Mouse (Mus musculus) brown adipose tissue, adult 24 weeks (tissue): Measurements from ENCODE around the gene Lrp10. TPM values are rescaled to one million over a fixed set of nuclear protein-coding genes. Genes with fewer than 3 reads are reported as not detected.

Experiments used
- H3K27ac ChIP-seq: fragments of 200-500 bp; replicated peaks from 2 replicates; pipeline ENCODE4 v1.5.1; 2012; ENCODE audit warnings: low read depth, mild to moderate bottlenecking, low read length
- H3K4me1 ChIP-seq: fragments of 200-500 bp; 2 replicates; pipeline ENCODE4 v1.6.1; 2012; ENCODE audit warnings: low read length, mixed read lengths; ENCODE audit not compliant: control insufficient read depth, insufficient read depth, insufficient read length
- H3K4me3 ChIP-seq: fragments of 200-500 bp; 2 replicates; pipeline ENCODE4 v1.5.1; 2012; ENCODE audit warnings: low read depth, mild to moderate bottlenecking, low read length, moderate library complexity; ENCODE audit not compliant: insufficient read depth
- polyA plus RNA-seq: library from polyadenylated mRNA; stranded (reverse); fragments of >200 nt; gene quantifications from 2 replicates; pipeline ENCODE4 v1.2.4, GENCODE M21; 2012; ENCODE audit not compliant: missing spikeins, insufficient read depth, insufficient read length

The Lrp10 gene
- polyA plus RNA-seq, result 36.5 and 53.8 TPM in 2 replicates

GRCm38 (mm10) chr14:54463959-54464292, at the start of gene Lrp10:
Lrp10 (plus strand) TSS chr14:54464137.
- peak within 1 kb of the TSS; percentile 91 for H3K4me3 ChIP-seq
- peak within 1 kb of the TSS; percentile 77 for H3K27ac ChIP-seq
- no peaks in the 10 kb centered on the region for H3K4me1 ChIP-seq

GRCm38 (mm10) chr14:54415241-54416020, 48.5 kb upstream of the Lrp10 start:
- H3K4me3 ChIP-seq, result no peak overlapping the region
- H3K27ac ChIP-seq, result no peak overlapping the region

GRCm38 (mm10) chr14:54416229-54416775, 47.6 kb upstream of the Lrp10 start:
- Histone ChIP-seq H3K4me3 (no peak overlapping the region), H3K4me1 (no peaks in the 10 kb centered on the region; the same call in 1 of the 2 replicates), H3K27ac (no peak overlapping the region)

More at GRCm38 (mm10) chr14:54415241-54416020, 48.5 kb upstream of the Lrp10 start:
- no peaks in the 10 kb centered on the region; the same call in 1 of the 2 replicates for H3K4me1 ChIP-seq

- no peak overlapping the region for H3K4me3 ChIP-seq
- H3K4me1 ChIP-seq, result no peaks in the 10 kb centered on the region; the same call in 1 of the 2 replicates
- H3K27ac ChIP-seq, result no peak overlapping the region
Measured at GRCm38 (mm10) chr14:54416830-54417229, 47.1 kb upstream of the Lrp10 start.

- Histone ChIP-seq H3K4me3 (0 out of 2 replicates have a peak within 1 kb of the TSS, but pooled peaks have one; percentile 2), H3K27ac (no peak within 1 kb of the TSS), H3K4me1 (no peaks in the 10 kb centered on the region; the same call in 1 of the 2 replicates)
Measured at GRCm38 (mm10) chr14:54417623-54418081, 46.3 kb upstream of the Lrp10 start, which contains the start of gene Slc7a7. Slc7a7 (minus strand) TSS chr14:54417780.

GRCm38 (mm10) chr14:54421014-54421413, 42.9 kb upstream of the Lrp10 start:
- Histone ChIP-seq H3K4me1 (peaks cover 3% of the 10 kb centered on the region; the same call in 1 of the 2 replicates), H3K4me3 (no peak overlapping the region), H3K27ac (no peak overlapping the region)

GRCm38 (mm10) chr14:54423406-54423805, 40.5 kb upstream of the Lrp10 start:
- no peak overlapping the region for H3K4me3 ChIP-seq
- H3K4me1 ChIP-seq, result 0 out of 2 replicates have a peak, but pooled peaks cover 3% of the 10 kb centered on the region
- no peak overlapping the region for H3K27ac ChIP-seq

GRCm38 (mm10) chr14:54424634-54425033, 39.3 kb upstream of the Lrp10 start:
- H3K4me3 ChIP-seq, result no peak overlapping the region
- no peak overlapping the region for H3K27ac ChIP-seq
- 0 out of 2 replicates have a peak, but pooled peaks cover 3% of the 10 kb centered on the region for H3K4me1 ChIP-seq

- H3K27ac ChIP-seq, result no peak overlapping the region
- peaks cover 6% of the 10 kb centered on the region; the same call in 1 of the 2 replicates for H3K4me1 ChIP-seq
- no peak overlapping the region for H3K4me3 ChIP-seq
Measured at GRCm38 (mm10) chr14:54425540-54425939, 38.4 kb upstream of the Lrp10 start.

GRCm38 (mm10) chr14:54426003-54426688, 37.8 kb upstream of the Lrp10 start:
- peaks cover 10% of the 10 kb centered on the region; the same call in 1 of the 2 replicates for H3K4me1 ChIP-seq
- H3K4me3 ChIP-seq, result peak overlapping the region; percentile 75
- peak overlapping the region; percentile 85 for H3K27ac ChIP-seq

- Histone ChIP-seq H3K27ac (peak within 1 kb of the TSS; percentile 85), H3K4me1 (peaks cover 10% of the 10 kb centered on the region; the same call in 1 of the 2 replicates), H3K4me3 (peak within 1 kb of the TSS; percentile 75)
Measured at GRCm38 (mm10) chr14:54426689-54427398, 37.1 kb upstream of the Lrp10 start, which contains the start of gene Mrpl52. Mrpl52 (plus strand) TSS chr14:54426909.

- Histone ChIP-seq H3K4me3 (no peak overlapping the region), H3K27ac (no peak overlapping the region), H3K4me1 (peaks cover 10% of the 10 kb centered on the region; the same call in 1 of the 2 replicates)
Measured at GRCm38 (mm10) chr14:54427696-54428095, 36.2 kb upstream of the Lrp10 start.

GRCm38 (mm10) chr14:54428421-54428820, 35.5 kb upstream of the Lrp10 start:
- no peak overlapping the region for H3K27ac ChIP-seq
- H3K4me3 ChIP-seq, result no peak overlapping the region
- H3K4me1 ChIP-seq, result peaks cover 10% of the 10 kb centered on the region

GRCm38 (mm10) chr14:54429332-54430093, 34.4 kb upstream of the Lrp10 start:
- peaks cover 10% of the 10 kb centered on the region for H3K4me1 ChIP-seq
- no peak overlapping the region for H3K27ac ChIP-seq
- no peak overlapping the region for H3K4me3 ChIP-seq
